ENCODE assay signal across 11 mouse cellular contexts in the genomic region with DNA sequence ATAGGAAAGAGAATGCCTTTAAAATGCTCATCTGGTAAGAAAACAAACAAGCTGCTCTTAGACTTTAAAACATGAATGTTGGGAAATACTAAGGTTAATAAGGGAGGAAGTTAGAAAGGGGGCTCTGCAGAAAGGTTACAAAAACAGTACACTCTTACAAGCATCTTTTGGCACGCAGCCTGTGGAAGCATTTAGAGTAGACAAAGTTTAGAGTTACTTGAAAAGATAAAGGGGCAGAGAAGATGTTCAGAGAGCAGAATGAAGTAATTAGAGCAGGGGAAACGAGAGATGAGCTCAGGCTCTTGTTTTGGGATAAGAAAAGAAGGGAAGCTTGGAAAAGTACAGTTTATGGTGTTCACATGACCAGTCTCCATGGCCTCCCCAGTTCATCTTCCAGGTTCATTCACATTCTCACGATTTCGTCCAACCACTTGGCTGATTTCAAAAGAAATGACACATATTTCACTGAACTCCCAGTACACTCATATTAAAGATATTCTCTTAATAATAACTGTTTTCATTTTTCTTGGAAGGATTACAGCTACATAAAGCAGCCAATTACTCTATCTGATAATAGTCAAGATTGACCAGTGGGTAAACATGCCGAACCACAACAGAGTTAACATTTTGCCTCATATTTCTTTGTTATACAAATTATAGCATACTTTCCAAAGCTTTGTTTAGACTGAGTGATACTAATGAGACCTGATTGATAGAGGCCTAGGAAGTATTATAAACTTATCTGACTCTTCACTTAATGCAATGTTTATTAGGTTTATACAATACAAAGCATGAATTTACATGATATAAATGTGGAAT.
DNase-seq lines count a peak whose midpoint lies in the region; ATAC-seq and TF ChIP-seq lines count a peak whose summit lies in the region.
"Had no signal": no experiment of that assay in that cellular context is flagged by ENCODE, and none has a peak within 500 bp of the region (broad histone marks: within the 10 kb centered on the region; RNA-seq: fewer than 3 reads in every experiment).

No protein-coding gene starts in this region.

- ATAC-seq in kidney, embryonic 15.5 days (replicated peaks; ENCODE audit: low FRiP score), result no peak; the same call in 1 of the 2 replicates
- ATAC-seq in forebrain, embryonic 14.5 days, result no peak

- no peak overlapping the region for H3K4me3 ChIP-seq in kidney, adult 2 months (ENCODE audit: insufficient read depth, low read depth, low read length)
- no peak overlapping the region for H3K4me3 ChIP-seq in kidney, embryonic 15.5 days (replicated peaks)
- no peak overlapping the region for H3K4me3 ChIP-seq in forebrain, embryonic 14.5 days (ENCODE audit: low read depth, low read length)
- H3K4me3 ChIP-seq: embryonic facial prominence, embryonic 13.5 days; limb, embryonic 15.5 days had no signal

- no peak for TF ChIP-seq CTCF in kidney, adult 2 months (conservative IDR thresholded peaks at IDR 0.05; ENCODE audit: insufficient read depth, insufficient read length, low read depth, low read length)

- WGBS in kidney, adult 2 months, result 46% methylated on average over 5 of the region's 5 CpGs
- WGBS in kidney, embryonic 15.5 days, result 41% methylated on average over 5 of the region's 5 CpGs
- WGBS in forebrain, embryonic 14.5 days, result 68% methylated on average over 5 of the region's 5 CpGs

- H3K27ac ChIP-seq in kidney, adult 2 months (ENCODE audit: insufficient read depth, low read depth, low read length), result no peak overlapping the region
- no peak overlapping the region for H3K27ac ChIP-seq in kidney, embryonic 15.5 days
- no peak overlapping the region for H3K27ac ChIP-seq in forebrain, embryonic 14.5 days (ENCODE audit: low read depth, low read length)
- H3K27ac ChIP-seq: embryonic facial prominence, embryonic 13.5 days; limb, embryonic 15.5 days had no signal

- no peaks in the 10 kb centered on the region for H3K4me1 ChIP-seq in kidney, adult 2 months (ENCODE audit: control insufficient read depth, insufficient read depth, low read length)
- peaks cover 9% of the 10 kb centered on the region; the same call in 1 of the 2 replicates for H3K4me1 ChIP-seq in kidney, embryonic 15.5 days
- H3K4me1 ChIP-seq in forebrain, embryonic 14.5 days (ENCODE audit: control insufficient read depth, insufficient read depth, low read length), result no peaks in the 10 kb centered on the region
- H3K4me1 ChIP-seq: embryonic facial prominence, embryonic 13.5 days; limb, embryonic 15.5 days had no signal

- H3K9me3 ChIP-seq in kidney, embryonic 15.5 days (replicated peaks), result no peaks in the 10 kb centered on the region
- no peaks in the 10 kb centered on the region for H3K9me3 ChIP-seq in forebrain, embryonic 14.5 days (replicated peaks; ENCODE audit: control insufficient read depth, low read length)
- H3K9me3 ChIP-seq: embryonic facial prominence, embryonic 13.5 days; limb, embryonic 15.5 days had no signal

- H3K36me3 ChIP-seq in kidney, adult 2 months (ENCODE audit: control insufficient read depth, insufficient read depth, low read length), result no peaks in the 10 kb centered on the region
- H3K36me3 ChIP-seq in kidney, embryonic 15.5 days, result no peaks in the 10 kb centered on the region
- H3K36me3 ChIP-seq in forebrain, embryonic 14.5 days (ENCODE audit: control insufficient read depth, insufficient read depth, low read length), result no peaks in the 10 kb centered on the region
- H3K36me3 ChIP-seq: embryonic facial prominence, embryonic 13.5 days; limb, embryonic 15.5 days had no signal

- no peak overlapping the region for H3K4me2 ChIP-seq in kidney, embryonic 15.5 days
- H3K4me2 ChIP-seq in forebrain, embryonic 14.5 days (ENCODE audit: low read length), result no peak overlapping the region
- H3K4me2 ChIP-seq: embryonic facial prominence, embryonic 13.5 days; limb, embryonic 15.5 days had no signal

- no peak overlapping the region for H3K9ac ChIP-seq in kidney, embryonic 15.5 days
- H3K9ac ChIP-seq in forebrain, embryonic 14.5 days (ENCODE audit: low read length), result no peak overlapping the region
- H3K9ac ChIP-seq: embryonic facial prominence, embryonic 13.5 days; limb, embryonic 15.5 days had no signal

- DNase-seq in embryo, embryonic 10.5 days (ENCODE audit: low spot score), result peak; percentile 2
- no peak for DNase-seq in embryo, embryonic 10 days (ENCODE audit: low spot score)
- peak; percentile 37 for DNase-seq in kidney, adult 2 months
- peak; percentile 12 for DNase-seq in urinary bladder, postnatal 14 days (ENCODE audit: low spot score)
- DNase-seq in urinary bladder, adult 2 months (ENCODE audit: low spot score), result no peak
- DNase-seq in forebrain, embryonic 14.5 days (ENCODE audit: low spot score), result no peak
- no peak for DNase-seq in layer of hippocampus, adult 11-12 months (ENCODE audit: low spot score)
- DNase-seq: cerebellum, adult 9-10 months had no signal

- H3K27me3 ChIP-seq in kidney, adult 2 months (replicated peaks; ENCODE audit: control insufficient read depth, insufficient read depth, low read length), result no peaks in the 10 kb centered on the region
- no peaks in the 10 kb centered on the region for H3K27me3 ChIP-seq in kidney, embryonic 15.5 days
- no peaks in the 10 kb centered on the region for H3K27me3 ChIP-seq in forebrain, embryonic 14.5 days (replicated peaks; ENCODE audit: control insufficient read depth, insufficient read depth, low read length)
- H3K27me3 ChIP-seq: embryonic facial prominence, embryonic 13.5 days; limb, embryonic 15.5 days had no signal

- TF ChIP-seq POLR2A in kidney, adult 2 months (IDR thresholded peaks at IDR 0.05; ENCODE audit: low read depth, low read length), result no peak

Comparison
In these comparisons a context has a peak if more than half of its experiments do, and no peak if none do; other contexts are left out.
1. DNase-seq: peak in embryo, embryonic 10.5 days (single experiment), kidney, adult 2 months (single experiment) and urinary bladder, postnatal 14 days (single experiment); none in embryo, embryonic 10 days (single experiment), urinary bladder, adult 2 months (single experiment), forebrain, embryonic 14.5 days (single experiment) and layer of hippocampus, adult 11-12 months (single experiment).